Mouse (Mus musculus) brain, embryonic 14.5 days (tissue): ENCODE measurements around the gene Ppara.

Experiments
- CTCF ChIP-seq: fragments of 200-500 bp; IDR thresholded peaks from 2 replicates; pipeline ENCODE4 v1.5.1; 2012; ENCODE audit warnings: inconsistent platforms, mild to moderate bottlenecking, moderate library complexity, borderline replicate concordance; ENCODE audit not compliant: insufficient read depth, insufficient read length; ENCODE audit errors: extremely low read depth
- POLR2A ChIP-seq: fragments of 200-500 bp; IDR thresholded peaks from 2 replicates; pipeline ENCODE4 v1.6.1; 2012; ENCODE audit warnings: mild to moderate bottlenecking, inconsistent platforms, borderline replicate concordance; ENCODE audit not compliant: poor library complexity, insufficient read depth, insufficient read length, severe bottlenecking; ENCODE audit errors: extremely low read depth

DNA sequence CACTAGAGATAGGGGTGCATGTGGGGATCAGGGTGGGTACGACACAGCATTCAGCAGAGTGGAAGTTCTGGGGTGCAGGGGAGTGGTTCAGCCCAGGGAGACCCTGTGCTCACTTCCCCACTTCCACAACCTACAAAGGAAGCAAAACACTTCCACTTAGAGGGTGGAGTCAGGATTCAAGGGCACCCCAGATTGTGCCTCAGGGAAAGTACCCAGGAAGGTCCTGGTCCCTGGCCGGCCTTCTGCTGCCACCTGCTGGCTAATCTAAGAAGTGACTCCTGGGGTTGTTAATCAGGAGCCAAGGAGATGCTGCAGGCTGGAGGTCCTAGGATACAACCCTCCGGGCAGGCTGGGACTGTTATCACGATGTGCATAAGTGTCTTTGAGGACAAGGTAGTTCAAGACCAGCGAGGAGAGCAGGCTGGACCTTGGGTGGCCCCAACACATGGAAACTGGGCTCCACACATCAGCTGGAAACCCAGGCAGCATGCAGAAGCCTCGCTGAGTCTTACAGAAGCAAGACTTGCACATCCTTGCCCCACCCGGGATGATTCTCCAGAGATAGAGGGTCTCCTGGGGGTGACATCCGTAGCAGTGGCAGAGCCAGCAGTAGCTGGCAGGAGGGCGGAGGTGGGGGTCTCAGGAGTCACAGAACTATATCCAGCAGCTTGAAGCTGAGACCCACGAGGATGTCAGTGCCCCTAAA is 25.4 kb upstream of the Ppara start:
- TF ChIP-seq CTCF, result peak; percentile 97
- TF ChIP-seq POLR2A, result no peak
